Mouse (Mus musculus): ENCODE results near the gene Zcchc3. TPM values are rescaled to one million over a fixed set of nuclear protein-coding genes. Genes with fewer than 3 reads are reported as not detected.
"Not testable (repeated sequence)": the region's sequence is repeated elsewhere in the genome, so short reads cannot be mapped to it uniquely, and the experiment has no call there.

Zcchc3 gene
- 7.6 and 8.3 TPM in 2 replicates for total RNA-seq (2021)
- long read RNA-seq, transcript Zcchc3-201 (1 exons, 3,073 nt), result major isoform, 18 of 19 reads
- long read RNA-seq, partial matches to known transcripts, result 0 of 19 reads
- long read RNA-seq, other reads (novel, unspliced or antisense), result 1 of 19 reads

- peak; percentile 87 for DNase-seq
Observed at GRCm38 (mm10) chr2:152414591-152415165, at the start of gene Zcchc3. TSS of gene Zcchc3 (minus strand) at chr2:152415027.

GRCm38 (mm10) chr2:152459241-152459640 is 44.4 kb upstream of the Zcchc3 start:
- DNase-seq, result no peak

- DNase-seq, result no peak
Observed at GRCm38 (mm10) chr2:152452101-152452781, 37.4 kb upstream of the Zcchc3 start.

- peak; percentile 60 for DNase-seq
Observed at GRCm38 (mm10) chr2:152450241-152450640, 35.4 kb upstream of the Zcchc3 start.

- no peak for DNase-seq
Observed at GRCm38 (mm10) chr2:152447461-152447860, 32.6 kb upstream of the Zcchc3 start.

- no peak for DNase-seq
Observed at GRCm38 (mm10) chr2:152446642-152447041, 31.8 kb upstream of the Zcchc3 start.

- peak; percentile 5 for DNase-seq
Observed at GRCm38 (mm10) chr2:152443281-152443680, 28.5 kb upstream of the Zcchc3 start.

GRCm38 (mm10) chr2:152442322-152442721 is 27.5 kb upstream of the Zcchc3 start:
- no peak for DNase-seq

GRCm38 (mm10) chr2:152439833-152440232 is 25.0 kb upstream of the Zcchc3 start:
- no peak for DNase-seq

- DNase-seq, result no peak
Observed at GRCm38 (mm10) chr2:152438963-152439362, 24.1 kb upstream of the Zcchc3 start.

GRCm38 (mm10) chr2:152436983-152437860 is 22.4 kb upstream of the Zcchc3 start:
- peak; percentile 90 for DNase-seq

- DNase-seq, result no peak
Observed at GRCm38 (mm10) chr2:152436405-152436901, 21.6 kb upstream of the Zcchc3 start.

- DNase-seq, result not testable (repeated sequence)
Observed at GRCm38 (mm10) chr2:152428481-152428880, 13.7 kb upstream of the Zcchc3 start.

- no peak for DNase-seq
Observed at GRCm38 (mm10) chr2:152427493-152427892, 12.7 kb upstream of the Zcchc3 start.

- no peak for DNase-seq
Observed at GRCm38 (mm10) chr2:152415786-152416185, 959 bp upstream of the Zcchc3 start.

GRCm38 (mm10) chr2:152415287-152415686 is 460 bp upstream of the Zcchc3 start, which contains the start of gene 6820408C15Rik:
TSS of gene 6820408C15Rik (plus strand) at chr2:152415587.
- no peak for DNase-seq

GRCm38 (mm10) chr2:152413765-152414584 is 852 bp downstream of the Zcchc3 start:
- DNase-seq, result peak; percentile 48

- peak; percentile 38 for DNase-seq
Observed at GRCm38 (mm10) chr2:152413158-152413764, 1.6 kb downstream of the Zcchc3 start.

- DNase-seq, result no peak
Observed at GRCm38 (mm10) chr2:152412526-152413157, 2.2 kb downstream of the Zcchc3 start.

- no peak for DNase-seq
Observed at GRCm38 (mm10) chr2:152411471-152411870, 3.4 kb downstream of the Zcchc3 start.

- DNase-seq, result peak; percentile 59
Observed at GRCm38 (mm10) chr2:152410971-152411371, 3.9 kb downstream of the Zcchc3 start.
